Mouse (Mus musculus) small intestine, adult 2 months (tissue): ENCODE results near the gene Dlgap1.

Experiments
- CTCF ChIP-seq: fragments of 200-500 bp; IDR thresholded peaks from 2 replicates; pipeline ENCODE4 v1.5.1; 2012; ENCODE audit warnings: low read depth, mild to moderate bottlenecking, control low read depth, inconsistent platforms, low read length, moderate library complexity, mixed read lengths; ENCODE audit not compliant: insufficient replicate concordance, insufficient read length; ENCODE audit errors: extremely low read depth
- POLR2A ChIP-seq: fragments of 200-500 bp; IDR thresholded peaks from 2 replicates; pipeline ENCODE4 v1.6.1; 2012; ENCODE audit warnings: low read depth, mild to moderate bottlenecking, control low read depth, inconsistent platforms, low read length, moderate library complexity

DNA sequence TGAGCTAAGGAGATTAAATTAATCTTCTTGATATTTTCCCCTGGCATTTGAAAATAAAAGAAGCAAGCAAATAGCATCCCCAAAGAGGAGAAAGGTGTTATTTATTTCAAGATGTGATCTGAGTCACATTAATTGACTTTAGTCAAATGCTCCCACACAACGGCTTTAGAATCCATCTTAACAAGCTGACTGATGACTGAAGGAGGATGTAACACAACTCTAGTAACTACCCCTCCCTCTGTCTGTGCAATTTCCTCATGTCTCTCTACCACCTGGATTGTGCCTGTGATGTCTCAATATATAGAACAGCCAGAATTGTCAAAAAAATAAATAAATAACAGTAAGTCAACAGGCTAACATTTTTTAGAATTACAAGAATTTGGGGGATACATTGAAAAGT is 488.2 kb downstream of the Dlgap1 start:
- TF ChIP-seq POLR2A (no peak), CTCF (no peak)
